Mouse (Mus musculus): Measurements from ENCODE around the gene Morc2a.
A peak's percentile ranks its signal among the peaks of the same experiment; 100 is the strongest.
"Not testable (repeated sequence)": the region's sequence is repeated elsewhere in the genome, so short reads cannot be mapped to it uniquely, and the experiment has no call there.

The Morc2a gene

DNA sequence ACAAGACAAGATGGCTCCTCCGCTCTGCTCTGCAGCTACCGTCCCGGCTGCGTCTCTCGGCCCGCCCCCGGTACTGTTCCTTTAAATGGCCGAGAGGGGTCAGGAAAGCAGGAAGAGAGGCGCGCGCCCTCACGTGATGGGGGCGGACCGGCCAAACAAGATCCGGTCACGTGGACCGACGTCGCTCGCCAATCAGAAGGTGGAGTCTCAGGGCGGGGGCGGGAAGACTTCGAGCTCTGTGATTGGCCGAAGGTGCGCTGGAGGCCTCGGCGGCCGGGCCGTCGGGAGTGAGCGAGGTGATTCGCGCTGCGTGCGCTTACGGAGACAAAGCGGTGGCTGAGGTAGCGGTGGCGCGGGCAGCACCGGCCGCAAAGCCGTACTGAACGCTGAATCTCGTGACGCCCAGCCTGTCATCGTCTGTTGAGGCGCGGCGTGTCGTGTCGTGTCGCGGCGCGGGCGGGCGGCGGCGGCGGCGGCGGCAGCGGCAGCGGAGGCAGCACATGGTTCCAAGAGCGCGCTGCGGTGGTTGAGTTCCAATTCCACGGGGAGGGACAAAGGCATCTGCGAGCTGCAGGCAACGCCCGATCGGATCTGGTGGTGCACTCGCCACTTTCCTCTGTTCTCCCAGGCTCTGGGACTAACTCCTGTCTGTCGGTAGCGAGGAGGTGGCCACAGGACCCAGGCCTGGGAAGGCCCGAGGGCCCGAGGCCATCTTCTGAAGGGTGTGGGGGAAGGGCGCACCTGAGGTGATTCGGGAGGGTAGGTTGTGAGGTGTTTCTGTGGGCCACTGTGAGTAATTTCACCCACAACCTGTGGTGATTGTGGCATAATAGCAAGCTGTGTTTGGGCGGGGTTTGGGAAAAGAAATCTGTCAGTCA, at the start of gene Morc2a:
Gene Morc2a (plus strand): TSS at position 228 of the 878 bp plus-strand sequence.
- peak; percentile 98 for DNase-seq

DNA sequence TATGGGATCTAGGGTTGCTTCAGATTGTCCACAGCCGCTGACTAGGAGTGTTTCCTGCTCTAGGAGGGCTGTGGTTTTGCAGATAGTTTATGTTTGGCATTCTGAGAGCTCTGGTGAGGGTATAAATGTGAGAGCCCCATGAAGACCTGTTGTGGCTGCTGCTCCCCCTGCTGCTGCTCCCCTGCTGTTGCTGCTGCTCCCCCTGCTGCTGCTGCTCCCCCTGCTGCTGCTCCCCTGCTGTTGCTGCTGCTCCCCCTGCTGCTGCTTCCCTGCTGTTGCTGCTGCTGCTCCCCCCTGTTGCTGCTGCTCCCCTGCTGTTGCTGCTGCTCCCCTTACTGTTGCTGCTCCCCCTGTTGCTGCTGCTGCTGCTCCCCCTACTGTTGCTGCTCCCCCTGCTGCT, 47.0 kb upstream of the Morc2a start:
- DNase-seq, result not testable (repeated sequence)

DNA sequence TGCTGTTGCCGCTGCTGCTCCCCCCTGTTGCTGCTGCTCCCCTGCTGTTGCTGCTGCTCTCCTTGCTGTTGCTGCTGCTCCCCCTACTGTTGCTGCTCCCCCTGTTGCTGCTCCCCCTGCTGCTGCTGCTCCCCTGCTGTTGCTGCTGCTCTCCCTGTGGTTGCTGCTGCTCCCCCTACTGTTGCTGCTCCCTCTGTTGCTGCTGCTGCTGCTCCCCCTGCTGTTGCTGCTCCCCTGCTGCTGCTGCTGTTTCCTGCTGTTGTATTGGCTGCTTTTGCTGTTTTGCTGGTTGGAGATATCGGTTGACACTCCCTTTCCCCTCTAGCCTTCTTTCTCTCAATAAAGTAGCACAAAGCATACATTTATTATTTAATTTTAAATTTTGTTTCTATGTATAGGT, 46.3 kb upstream of the Morc2a start:
- not testable (repeated sequence) for DNase-seq

DNA sequence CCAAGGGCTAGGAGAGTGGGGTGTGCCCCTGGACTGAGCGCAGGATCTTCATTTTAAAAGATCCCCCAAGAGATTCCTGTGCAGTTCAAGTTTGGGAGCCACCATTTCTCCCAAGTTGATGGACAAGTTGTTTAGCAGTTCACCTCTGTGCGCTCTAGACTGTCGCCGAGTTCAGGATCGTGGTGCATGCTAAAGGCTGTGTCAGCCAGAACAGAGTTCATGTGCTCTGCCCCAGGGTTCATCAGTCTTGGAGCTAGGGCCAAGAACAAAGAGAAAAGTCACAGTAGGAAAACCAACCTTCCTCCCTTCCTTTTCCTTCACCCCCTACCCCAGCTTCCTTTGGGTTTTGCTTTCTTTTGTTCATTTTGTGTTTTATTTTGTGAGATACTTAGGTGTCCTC, 42.5 kb upstream of the Morc2a start:
- no peak for DNase-seq

DNA sequence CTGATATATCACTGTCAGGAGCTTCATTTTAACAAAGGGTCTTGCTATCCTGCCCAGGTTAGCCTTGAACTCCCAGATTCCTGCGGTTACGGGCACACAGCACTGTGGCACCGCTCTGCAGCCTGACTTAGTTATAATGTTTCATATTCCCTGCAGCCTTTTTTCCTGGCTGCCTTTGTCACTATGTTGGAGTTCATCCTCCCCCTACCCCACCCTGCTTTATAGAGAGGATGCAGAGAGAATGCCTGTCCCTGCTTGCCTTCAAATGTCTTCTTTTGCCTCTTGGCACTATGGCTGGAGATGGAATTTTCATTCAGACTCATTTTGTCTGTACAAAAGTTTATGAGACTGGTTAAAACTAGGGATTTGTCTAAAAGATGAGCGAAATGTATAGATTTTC, 33.4 kb upstream of the Morc2a start:
- no peak for DNase-seq

DNA sequence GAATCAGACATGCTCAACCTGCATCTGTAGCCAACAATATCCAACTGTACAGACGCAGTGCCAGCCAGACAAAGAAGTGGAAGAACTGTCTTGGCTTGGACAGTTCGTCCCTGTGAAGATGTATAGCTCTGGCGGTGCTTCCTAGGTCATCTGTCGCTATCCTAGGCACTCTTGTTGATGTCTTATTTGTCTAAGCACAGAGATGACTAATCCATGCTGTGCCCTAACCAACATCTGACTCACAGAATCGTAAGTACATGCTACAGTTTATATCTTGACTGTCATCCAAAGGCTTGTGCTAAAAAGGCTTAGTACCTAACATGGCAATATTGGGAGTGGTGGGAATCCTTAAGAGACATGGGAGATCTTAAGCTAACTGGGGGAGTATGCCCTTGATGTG, 26.2 kb upstream of the Morc2a start:
- DNase-seq, result no peak

DNA sequence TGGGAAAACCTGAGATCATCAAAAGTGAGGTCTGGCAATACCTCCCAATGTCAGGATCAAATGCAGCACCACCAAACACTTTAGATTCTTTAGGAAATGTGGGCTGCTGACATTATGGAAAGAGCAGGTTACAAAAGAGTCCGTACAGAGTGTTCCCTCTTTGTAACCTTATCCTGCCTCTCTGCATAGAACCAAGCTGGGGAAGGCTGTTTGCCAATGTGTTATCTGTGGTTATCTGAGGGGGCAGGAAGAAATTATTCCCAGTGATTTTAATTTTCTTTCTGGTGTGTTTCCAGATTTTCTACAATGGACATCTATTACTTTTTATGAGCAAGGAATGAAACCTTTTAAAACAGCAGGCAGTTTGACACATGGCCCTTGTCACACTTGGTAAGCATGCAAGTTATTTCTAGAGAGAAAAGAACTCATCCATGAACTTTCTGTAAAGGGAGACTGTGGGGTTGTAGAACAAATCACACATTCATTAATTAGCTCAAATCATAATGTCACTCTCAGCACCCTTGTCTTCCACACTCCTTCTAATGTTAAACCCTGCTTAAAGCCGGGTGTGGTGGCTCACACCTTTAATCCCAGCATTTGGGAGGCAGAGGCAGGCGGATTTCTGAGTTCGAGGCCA, 24.5 kb upstream of the Morc2a start:
- no peak for DNase-seq

DNA sequence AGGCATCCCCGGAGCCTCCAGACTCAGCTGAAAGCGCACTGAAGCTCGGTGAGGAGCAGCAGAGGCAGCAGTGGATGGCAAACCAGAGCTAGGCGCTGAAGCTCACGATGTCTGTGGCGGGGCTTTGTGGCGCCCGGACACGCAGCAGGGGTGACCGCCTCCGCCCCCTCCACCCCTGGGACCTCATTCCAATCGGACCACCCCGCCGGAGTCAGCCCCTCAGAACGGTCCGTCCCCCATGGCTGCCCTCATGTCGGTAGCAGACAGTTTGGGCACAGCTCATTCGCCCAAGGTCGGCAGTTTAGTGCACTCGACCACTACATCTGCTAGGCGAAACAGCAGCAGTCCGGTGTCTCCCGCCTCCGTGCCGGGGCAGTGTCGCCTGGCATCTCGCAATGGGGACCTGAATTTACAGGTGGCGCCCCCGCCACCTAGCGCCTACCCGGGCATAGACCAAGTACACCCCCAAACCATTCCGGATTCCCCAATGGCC, 19.9 kb upstream of the Morc2a start:
- peak; percentile 39 to 44 for DNase-seq

DNA sequence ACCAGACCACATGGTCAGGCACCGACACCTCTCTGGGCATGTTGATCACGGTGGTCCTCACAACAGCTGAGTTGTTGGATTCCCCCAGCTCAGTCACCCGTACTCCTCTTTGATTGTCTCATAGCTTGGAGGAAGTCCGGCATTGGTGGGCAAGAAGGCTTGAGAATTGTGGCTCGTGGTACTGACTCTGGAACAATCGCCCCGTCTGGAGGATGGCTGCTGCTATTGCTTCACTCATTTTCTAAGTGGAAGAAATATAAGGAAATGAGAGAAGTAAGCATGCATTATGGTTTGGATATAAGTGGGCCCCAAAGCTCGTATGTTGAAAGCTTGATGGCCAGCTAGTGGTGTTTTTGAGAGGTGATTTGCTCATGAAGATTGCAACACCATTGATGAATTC, 15.7 kb upstream of the Morc2a start:
- DNase-seq, result peak; percentile 38 to 43

DNA sequence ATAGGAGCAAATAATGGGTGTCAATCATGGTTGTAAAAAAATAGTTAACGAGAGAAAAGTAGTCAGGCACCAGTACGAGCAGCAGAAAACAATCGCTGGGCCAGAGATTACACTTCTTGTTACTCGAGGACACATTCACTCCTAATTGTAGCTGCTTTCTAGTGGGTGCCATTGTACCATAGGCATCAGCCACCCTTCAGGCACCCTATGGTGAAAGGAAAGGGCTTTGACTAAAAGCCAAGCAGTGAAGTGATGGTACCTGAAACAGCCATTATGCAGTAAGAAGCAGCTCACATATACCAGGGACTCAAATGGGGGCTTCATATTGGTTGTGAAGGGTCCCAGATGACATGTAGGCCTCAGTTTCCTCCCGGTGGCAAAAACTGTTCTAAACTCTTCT, 1.3 kb upstream of the Morc2a start:
- peak; percentile 8 to 23 for DNase-seq

DNA sequence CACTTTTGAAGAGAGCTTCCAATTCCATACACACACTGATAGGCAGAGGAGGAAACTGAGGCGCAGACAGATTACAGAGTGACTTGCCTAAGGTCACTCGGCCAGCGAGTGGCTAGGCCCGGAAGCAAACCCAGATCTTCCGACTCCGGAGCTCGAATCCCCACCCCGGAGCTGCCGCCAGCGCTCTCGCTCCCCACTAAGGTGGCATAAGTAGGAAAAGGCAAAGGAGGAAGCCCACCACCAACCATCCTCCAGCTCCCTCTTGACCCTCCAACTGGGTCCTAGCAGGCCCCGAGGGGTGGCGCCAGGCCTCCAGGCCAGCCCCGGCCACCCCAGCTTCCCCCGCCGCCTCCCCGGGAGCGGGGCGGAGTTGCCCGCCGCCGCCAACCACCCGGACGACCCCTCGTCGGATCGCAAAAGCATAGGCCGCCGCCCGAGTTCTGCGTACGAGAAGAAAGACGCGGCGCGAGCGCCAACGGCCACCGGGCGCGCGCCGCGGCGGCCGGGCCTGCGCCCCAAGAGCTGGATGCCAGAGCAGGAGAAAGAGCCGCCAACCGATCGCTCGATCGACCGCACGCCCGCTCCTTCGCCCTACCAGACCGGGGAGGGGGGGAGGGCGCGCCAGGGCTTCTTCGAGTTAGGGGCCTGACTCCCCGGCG, 557 bp upstream of the Morc2a start:
- no peak for DNase-seq

DNA sequence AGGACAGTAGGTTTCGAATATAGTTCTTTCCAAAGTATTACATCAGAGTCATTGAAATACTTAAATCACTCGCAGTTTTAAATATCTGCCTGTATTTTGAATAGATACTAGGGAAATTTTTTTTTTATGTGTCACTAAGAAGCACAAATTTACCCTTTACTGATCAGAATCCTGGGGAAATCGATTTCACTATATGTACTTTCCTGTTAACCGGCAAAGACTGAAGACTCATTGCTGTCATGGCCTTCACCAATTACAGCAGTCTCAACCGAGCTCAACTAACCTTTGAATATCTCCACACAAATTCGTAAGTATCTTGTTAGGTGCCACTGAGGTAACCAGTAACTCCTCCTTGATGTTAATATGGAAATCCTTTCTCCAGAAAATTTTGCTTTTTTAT, 1.1 kb downstream of the Morc2a start:
- DNase-seq, result no peak

DNA sequence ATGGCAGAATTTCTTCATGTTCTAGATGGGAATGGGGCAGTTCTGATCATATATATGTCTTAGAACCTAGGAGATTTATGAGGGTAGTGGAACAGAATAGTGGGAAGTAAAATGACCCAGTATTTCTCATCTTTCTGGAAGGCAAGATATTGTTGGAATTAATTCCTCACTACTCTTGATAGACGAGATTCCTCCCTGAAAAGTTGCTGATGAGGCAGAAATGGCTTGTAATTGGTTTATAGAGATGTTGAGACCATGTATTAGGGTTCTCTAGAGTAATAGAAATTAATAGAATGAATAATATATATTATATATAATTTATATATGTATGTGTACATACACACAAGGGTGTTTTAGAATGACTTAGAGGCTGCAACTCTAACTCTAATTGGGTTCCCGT, 13.0 kb downstream of the Morc2a start:
- no peak for DNase-seq

DNA sequence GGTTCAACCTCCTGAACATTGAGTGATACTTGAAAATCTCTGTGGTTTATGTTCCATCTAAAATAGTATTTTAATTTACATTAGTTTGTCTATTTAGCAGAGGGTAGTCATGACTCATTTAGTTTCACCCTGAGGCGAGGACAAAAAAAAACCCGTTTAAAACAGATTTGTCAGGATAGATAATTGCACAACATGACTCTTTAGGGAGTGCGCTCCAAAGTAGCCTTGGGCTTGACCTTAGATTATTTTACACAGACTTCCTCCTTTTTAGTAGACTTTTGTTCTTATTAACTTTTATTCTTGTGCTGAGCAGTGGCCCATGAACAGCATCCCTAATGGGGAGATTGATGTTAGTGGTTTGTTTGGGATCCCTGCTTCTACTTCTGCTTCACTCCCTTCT, 18.5 kb downstream of the Morc2a start:
- no peak for DNase-seq

DNA sequence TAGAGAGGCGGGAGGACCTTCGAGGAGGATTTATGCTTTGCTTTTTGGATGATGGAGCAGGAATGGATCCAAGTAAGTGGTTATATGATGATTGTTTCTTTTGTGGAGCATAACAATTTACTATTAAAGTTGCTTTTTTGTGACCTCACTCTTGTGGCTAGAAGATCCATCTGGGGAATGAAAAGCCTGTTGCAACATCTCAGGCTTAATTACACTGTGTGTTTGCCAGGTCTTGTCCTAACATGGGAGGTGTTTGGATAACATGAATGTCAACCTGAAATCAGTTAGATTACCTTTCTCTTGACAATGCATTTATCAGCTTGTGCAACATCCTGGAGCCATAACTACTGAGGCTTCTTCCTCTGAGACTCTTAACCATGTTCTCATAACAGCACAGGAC, 19.8 kb downstream of the Morc2a start:
- no peak for DNase-seq

DNA sequence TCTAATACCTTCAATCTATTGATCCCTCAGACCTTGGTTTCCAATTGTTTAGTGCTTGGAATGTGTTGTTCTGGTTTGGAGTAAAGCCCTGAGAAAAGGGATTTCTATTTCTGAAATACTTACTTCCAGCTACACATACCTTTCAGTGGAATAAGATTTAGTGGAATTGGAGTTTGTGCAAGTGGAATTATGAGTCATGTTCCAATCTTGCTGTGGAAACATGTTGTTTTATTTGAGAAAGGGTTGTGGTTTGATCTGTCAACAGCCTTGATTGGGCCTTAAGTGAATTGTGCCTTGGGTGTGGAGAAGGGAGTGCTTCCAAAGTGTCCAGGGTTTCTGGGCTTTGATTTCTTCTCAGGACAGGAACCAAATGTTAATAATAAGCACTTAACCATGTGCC, 20.9 kb downstream of the Morc2a start:
- no peak for DNase-seq

DNA sequence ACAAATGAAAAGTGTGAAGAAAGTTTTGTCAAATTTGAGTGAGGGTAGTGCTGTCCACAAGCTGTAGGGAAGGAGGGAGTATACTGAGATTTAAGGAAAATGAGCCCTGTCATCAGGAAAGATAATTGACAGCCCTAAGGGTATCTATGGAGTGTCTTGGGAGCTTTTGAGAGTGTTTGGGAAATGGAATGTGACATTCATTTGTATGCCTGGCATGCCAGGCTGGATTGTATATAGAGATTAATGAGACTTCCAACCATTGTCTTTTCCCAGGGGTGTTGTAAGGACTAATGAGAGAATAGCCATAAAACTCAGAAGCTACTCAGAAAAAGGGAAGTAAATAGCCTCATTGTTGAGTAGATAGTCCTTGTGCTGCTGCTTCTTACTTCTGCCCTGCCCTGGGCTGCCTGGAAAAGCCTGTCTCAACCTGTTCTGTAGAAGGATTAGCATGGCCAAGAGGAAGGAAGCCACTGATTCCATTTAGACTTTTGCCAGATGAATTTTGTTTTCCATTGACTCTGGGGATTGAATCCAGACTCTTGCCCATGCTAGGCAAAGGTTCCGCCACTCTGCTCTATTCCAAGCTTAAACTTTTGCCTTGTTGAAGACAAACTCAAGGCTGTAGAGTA, 22.1 kb downstream of the Morc2a start:
- DNase-seq, result no peak

DNA sequence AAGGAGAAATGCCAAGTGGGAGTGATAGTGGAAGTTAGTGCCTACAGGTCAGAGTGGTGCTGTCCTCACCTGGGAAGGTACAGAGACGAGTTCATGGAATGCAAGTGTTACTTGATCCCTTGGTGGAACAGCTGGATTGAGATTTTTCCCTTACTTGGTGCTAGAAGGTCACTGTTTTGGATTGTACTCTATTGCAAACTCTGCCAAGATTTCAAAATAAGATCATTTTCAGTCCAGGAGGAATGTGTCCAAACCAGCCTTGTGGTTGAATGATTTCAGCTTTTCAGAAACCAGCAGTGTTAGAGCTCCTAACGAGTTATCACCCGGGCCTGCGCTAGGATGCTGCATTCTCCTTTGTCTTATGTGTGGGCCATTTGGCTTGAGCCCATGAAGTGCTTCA, 25.6 kb downstream of the Morc2a start:
- DNase-seq, result no peak

DNA sequence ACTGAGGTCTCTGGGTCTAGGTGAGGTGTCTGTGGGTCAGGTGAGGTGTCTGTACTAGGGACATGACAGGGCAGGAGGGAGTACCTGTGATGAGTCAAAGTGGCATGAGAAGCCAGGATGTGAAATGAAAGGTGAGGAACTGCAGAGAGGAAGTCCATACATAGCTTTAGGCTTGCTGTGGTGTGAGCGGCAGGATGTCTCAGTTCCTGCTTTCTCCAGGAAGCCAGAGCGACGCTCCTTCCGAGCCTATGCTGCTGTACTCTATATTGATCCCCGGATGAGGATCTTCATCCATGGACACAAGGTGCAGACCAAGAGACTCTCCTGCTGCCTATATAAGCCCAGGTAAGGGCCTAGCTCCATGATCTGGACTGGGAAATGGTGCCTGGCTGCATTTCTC, 27.4 kb downstream of the Morc2a start:
- no peak for DNase-seq

DNA sequence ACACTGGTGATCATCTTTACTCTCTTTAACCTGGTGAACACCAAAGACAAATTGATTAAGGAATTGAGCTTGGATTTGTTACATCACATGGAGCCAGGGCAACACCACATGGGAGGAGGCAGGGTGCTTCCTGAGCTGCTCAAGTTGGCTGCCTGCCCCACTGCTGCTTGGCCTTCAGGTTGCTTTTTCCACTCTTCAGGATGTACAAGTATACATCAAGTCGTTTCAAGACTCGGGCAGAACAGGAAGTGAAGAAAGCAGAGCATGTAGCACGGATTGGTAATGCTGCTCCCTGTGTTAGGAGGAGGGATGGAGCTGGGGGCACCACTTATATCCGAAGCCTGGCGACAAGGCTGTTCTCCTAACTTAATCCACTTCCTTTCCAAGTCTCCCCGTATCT, 28.2 kb downstream of the Morc2a start:
- no peak for DNase-seq

DNA sequence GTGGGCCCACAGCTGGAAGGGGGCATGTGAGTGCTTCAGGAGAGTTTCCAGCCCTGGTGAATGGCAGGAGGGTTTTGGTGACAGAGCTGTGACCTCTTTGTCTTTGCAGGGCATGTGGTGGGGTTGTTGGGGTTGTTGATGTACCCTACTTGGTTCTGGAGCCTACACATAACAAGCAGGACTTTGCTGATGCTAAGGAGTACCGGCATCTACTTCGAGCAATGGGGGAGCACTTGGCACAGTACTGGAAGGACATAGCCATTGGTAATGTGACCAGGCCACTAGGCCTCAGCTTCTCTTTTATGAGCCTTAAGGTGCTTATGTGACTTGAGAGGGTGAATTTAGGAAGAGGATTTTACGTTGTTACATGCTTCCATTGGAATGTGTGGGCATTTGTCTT, 30.8 kb downstream of the Morc2a start:
- no peak for DNase-seq

DNA sequence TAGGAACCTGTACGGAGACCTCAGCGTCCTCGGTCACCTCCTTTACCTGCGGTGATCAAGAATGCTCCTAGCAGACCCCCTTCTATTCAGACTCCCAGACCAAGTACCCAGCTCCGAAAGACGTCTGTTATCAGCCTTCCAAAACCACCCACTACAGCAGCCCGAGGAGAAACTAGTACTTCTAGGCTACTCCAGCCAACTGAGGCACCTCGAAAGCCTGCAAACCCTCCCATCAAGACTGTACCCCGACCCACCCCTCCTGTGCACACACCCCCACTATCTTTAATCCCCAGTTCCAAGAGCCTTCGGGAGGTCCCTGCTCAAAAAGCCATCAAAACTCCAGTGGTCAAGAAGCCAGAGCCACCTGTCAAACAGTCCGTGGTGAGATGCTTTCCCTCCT, 34.7 kb downstream of the Morc2a start:
- DNase-seq, result no peak

DNA sequence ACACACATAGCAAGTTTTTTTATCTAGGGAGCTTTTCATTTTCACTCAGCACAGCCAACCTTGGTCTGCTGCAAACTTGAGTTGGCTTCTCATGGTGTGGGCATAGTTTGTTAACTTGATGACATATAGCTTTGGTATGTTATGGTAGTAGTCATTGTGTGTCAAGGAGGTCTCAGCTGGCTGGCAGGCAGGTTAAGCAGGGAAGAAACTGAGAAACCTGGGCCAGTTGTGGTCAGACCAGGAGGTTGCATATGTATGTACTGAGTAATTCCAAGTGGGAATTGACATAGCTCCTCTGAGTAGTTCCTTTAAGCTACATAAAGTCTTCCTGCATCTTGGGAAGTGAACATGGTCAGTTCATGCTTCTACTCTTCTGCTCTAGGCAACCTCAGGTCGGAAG, 35.2 kb downstream of the Morc2a start:
- no peak for DNase-seq

All from cerebellum, postnatal 10 days (tissue).